Mouse (Mus musculus) heart, adult 2 months (tissue): ENCODE measurements around the gene Apod. TPM values are rescaled to one million over a fixed set of nuclear protein-coding genes. Genes with fewer than 3 reads are reported as not detected.

Source experiments
- DNase-seq, 2 experiments: peaks; one replicate each; pipeline ENCODE4 v3.0.0; 2021
- H3K27ac ChIP-seq: fragments of 200-600 bp; 2 replicates; pipeline ENCODE4 v1.8.1; 2022
- H3K27me3 ChIP-seq: fragments of 200-500 bp; 2 replicates; pipeline ENCODE4 v1.6.1; 2012; ENCODE audit warnings: mild to moderate bottlenecking, low read length, inconsistent platforms, mixed read lengths; ENCODE audit not compliant: control insufficient read depth, insufficient read depth
- H3K36me3 ChIP-seq: fragments of 200-500 bp; 2 replicates; pipeline ENCODE4 v1.6.1; 2012; ENCODE audit warnings: low read length, inconsistent platforms; ENCODE audit not compliant: control insufficient read depth, insufficient read depth
- H3K4me1 ChIP-seq: fragments of 200-500 bp; 2 replicates; pipeline ENCODE4 v1.6.1; 2011; ENCODE audit warnings: low read length; ENCODE audit not compliant: control insufficient read depth, insufficient read depth
- H3K4me3 ChIP-seq: fragments of 200-600 bp; 2 replicates; pipeline ENCODE4 v1.8.1; 2022
- H3K79me2 ChIP-seq: fragments of 200-500 bp; replicated peaks from 2 replicates; pipeline ENCODE4 v1.6.1; 2012; ENCODE audit warnings: mild to moderate bottlenecking, inconsistent platforms, low read length, moderate library complexity, mixed read lengths; ENCODE audit not compliant: control insufficient read depth, insufficient read depth
- H3K9ac ChIP-seq: fragments of 200-500 bp; 2 replicates; pipeline ENCODE4 v1.6.1; 2012; ENCODE audit warnings: low read depth, mild to moderate bottlenecking, control low read depth, inconsistent platforms, low read length, mixed read lengths
- CTCF ChIP-seq: fragments of 200-600 bp; IDR thresholded peaks from 2 replicates; pipeline ENCODE4 v1.8.1; 2022; ENCODE audit warnings: antibody characterized with exemption, mild to moderate bottlenecking, moderate library complexity
- EP300 ChIP-seq: fragments of 200-500 bp; IDR thresholded peaks from 2 replicates; pipeline ENCODE4 v1.6.1; 2011; ENCODE audit warnings: low read depth, low read length, control low read depth; ENCODE audit not compliant: insufficient read depth
- POLR2A ChIP-seq: fragments of 200-500 bp; IDR thresholded peaks from 2 replicates; pipeline ENCODE4 v1.6.1; 2011; ENCODE audit warnings: mild to moderate bottlenecking, low read depth, low read length, control low read depth; ENCODE audit not compliant: insufficient read depth
- WGBS: fragments of 180-500 bp; shearing (Covaris S2); methylation state at CpG from one replicate; pipeline ENCODE4 v1.1.7; 2018; 5-methylcytosine and 5-hydroxymethylcytosine counted together
- intact Hi-C: fragments of 180-260 bp; cut with DNase I; formaldehyde crosslinking; loops from one replicate; pipeline ENCODE4 v1.15.1; 2025
- polyA plus RNA-seq: library from polyadenylated mRNA; depleted of rRNA; stranded (reverse); fragments of >200 nt; gene quantifications from 2 replicates; pipeline ENCODE4 v1.2.3, GENCODE M21; 2012
- total RNA-seq, 2 experiments: library from RNA; stranded (reverse); gene quantifications; 2 replicates each; pipeline ENCODE4 v1.2.3; 2021

The Apod gene
- total and polyA plus RNA-seq, 3 experiments = 4.7 to 7.5 (median 5.3) TPM

DNA sequence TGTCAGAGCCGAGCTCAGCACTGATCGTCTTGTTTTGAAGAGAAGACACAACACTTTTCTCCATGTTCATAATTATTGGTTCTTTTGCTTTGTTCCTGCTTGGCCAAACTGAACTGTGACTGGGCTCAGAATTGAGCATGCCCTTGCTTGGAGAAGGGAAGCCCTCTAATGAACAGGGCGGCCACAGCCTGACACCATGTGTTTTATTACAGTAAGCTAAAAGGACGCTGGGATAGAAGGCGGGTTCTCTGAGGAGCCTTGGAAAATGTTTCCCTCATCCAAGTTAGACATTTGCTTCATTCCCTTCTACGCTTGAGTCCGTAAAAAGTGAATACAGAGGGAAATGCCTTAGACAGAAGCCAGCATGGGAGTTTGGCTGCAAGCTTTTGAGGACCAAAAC, 37.6 kb downstream of the Apod start:
- no peak for DNase-seq
- no peak overlapping the region; the same call in 1 of the 2 replicates for H3K4me3 ChIP-seq
- peaks cover 14% of the 10 kb centered on the region for H3K36me3 ChIP-seq
- WGBS = 38% methylated on average over 7 of the region's 7 CpGs
- no peak overlapping the region for H3K9ac ChIP-seq
- H3K79me2 ChIP-seq = peaks cover 4% of the 10 kb centered on the region; the same call in 1 of the 2 replicates
- H3K27me3 ChIP-seq = no peaks in the 10 kb centered on the region
- intact Hi-C loops = loop anchor here (1.0 to 10.0 kb wide), 2 partner anchors 13 to 722 kb away; partner anchors contain the start of gene Tmem44
- H3K4me1 ChIP-seq = peaks cover 22% of the 10 kb centered on the region
- H3K27ac ChIP-seq = peak overlapping the region; percentile 95
- TF ChIP-seq POLR2A (no peak), CTCF (no peak), EP300 (no peak)

DNA sequence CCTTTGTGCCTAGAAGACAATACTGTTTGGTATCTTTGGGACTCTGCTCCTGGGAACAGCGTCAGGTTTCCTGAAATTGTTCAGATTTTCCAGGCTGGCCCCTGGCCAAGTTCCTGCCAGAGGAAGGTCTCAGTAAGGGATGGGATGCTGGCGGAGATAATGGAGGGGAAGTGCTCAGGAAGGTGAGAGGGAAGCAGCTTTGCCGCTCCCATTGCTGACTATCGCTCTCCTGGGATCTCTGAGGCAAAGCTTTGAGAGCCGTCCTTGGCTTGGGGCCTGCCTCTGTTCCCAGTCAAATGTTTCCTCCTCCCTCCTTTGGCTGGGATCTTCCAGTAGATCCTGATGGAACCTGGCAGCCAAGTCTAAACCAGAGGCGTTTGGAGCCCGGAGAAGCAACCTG, 38.1 kb downstream of the Apod start:
- WGBS = 19% methylated on average over 7 of the region's 7 CpGs
- intact Hi-C loops = loop anchor here (1.0 to 10.0 kb wide), 2 partner anchors 14 to 722 kb away; partner anchors contain the start of gene Tmem44
- peak; percentile 85 to 90 for DNase-seq

DNA sequence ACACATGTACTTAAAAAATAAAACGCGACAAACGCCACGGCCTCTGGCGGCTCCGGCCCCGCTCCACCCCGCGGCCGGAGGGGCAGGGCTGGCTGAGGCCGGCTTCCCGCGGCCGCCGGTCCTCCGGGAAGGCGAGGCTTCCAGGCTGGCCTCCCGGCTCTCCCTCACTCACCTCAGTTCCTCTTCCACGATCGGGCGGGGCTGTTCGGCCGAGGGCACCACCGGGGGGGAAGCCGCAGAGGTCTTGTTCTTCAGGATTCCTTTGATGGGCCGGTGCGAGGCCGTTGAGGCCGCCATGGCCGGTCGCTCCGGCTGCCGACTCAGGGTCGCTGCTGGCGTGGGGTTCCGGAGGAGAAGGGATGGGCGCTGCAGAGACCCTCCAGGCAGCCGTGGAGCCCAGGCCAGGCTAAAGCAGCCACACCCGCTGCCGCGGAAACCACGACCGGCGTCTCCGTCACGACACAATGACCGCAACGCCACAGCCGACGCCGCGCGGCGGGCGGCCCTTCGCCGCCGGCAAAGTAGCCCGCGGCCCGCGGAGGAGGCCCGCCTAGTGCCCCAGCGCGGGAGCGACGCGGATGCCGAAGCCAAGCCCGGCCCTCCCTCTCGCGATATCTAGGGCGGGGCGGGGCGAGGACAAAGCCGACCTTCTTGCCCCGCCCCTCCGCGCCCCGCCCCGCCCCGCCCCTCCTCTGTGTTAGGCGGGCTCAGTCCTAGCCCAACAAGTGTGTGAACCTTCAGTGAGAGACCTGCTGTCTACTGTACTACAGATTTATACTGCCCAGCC, 39.7 kb downstream of the Apod start, which contains the start of gene Ppp1r2:
Ppp1r2 (minus strand) TSS at position 604 of the 787 bp plus-strand sequence.
- H3K9ac ChIP-seq = peak within 1 kb of the TSS; percentile 99
- H3K4me1 ChIP-seq = peaks cover 20% of the 10 kb centered on the region
- peak; percentile 91 for TF ChIP-seq POLR2A
- TF ChIP-seq CTCF = peak; percentile 56
- TF ChIP-seq EP300 = 0 out of 2 replicates have a peak, but pooled peaks have one; percentile 10
- peaks cover 16% of the 10 kb centered on the region for H3K36me3 ChIP-seq
- peaks cover 7% of the 10 kb centered on the region; the same call in 1 of the 2 replicates for H3K79me2 ChIP-seq
- H3K4me3 ChIP-seq = peak within 1 kb of the TSS; percentile 69
- WGBS = under 1% methylated on average over 60 of the region's 83 CpGs
- H3K27ac ChIP-seq = peak within 1 kb of the TSS; percentile 95
- peak; percentile 95 to 98 for DNase-seq
- H3K27me3 ChIP-seq = no peaks in the 10 kb centered on the region
- intact Hi-C loops = loop anchor here (2.0 to 10.0 kb wide), 3 partner anchors 74 to 720 kb away; partner anchors contain the start of genes Acap2, Dlg1 and Tmem44

More for the DNA sequence above, 38.1 kb downstream of the Apod start:
- peaks cover 12% of the 10 kb centered on the region for H3K36me3 ChIP-seq
- TF ChIP-seq CTCF (no peak), POLR2A (peak; percentile 20; the same call in 1 of the 2 replicates), EP300 (peak; percentile 99)
- no peak overlapping the region; the same call in 1 of the 2 replicates for H3K4me3 ChIP-seq
- peaks cover 4% of the 10 kb centered on the region; the same call in 1 of the 2 replicates for H3K79me2 ChIP-seq
- H3K9ac ChIP-seq = no peak overlapping the region
- peaks cover 18% of the 10 kb centered on the region for H3K4me1 ChIP-seq
- H3K27ac ChIP-seq = peak overlapping the region; percentile 95
- H3K27me3 ChIP-seq = no peaks in the 10 kb centered on the region

DNA sequence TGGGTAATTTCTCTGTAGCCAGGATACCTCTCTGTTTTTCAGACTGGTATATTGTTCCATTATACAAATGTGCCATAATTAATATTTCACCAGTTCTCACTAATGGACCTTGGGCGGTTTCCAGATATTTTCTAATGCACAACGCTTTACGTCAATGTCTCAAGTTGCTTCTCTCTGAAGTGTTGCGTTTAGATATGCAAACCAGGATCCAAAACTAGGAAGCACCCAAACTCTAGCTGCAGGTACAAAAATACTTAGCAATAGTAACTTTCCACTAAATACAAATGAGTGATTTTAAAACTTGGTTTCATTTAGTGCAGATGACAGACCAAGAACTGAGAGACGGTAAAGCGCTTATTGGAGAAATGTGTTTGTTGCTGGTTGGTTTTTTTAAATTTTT, 40.5 kb downstream of the Apod start:
- Histone ChIP-seq H3K79me2 (peaks cover 8% of the 10 kb centered on the region; the same call in 1 of the 2 replicates), H3K4me1 (peaks cover 20% of the 10 kb centered on the region), H3K4me3 (peak overlapping the region; percentile 69), H3K27ac (peak overlapping the region; percentile 95), H3K27me3 (no peaks in the 10 kb centered on the region), H3K9ac (peak overlapping the region; percentile 99; the same call in 1 of the 2 replicates), H3K36me3 (peaks cover 21% of the 10 kb centered on the region)
- DNase-seq = no peak
- TF ChIP-seq EP300 (no peak), POLR2A (no peak), CTCF (no peak)
- 2% methylated on average over 6 of the region's 6 CpGs for WGBS
- intact Hi-C loops = loop anchor here (2.0 to 10.0 kb wide), 3 partner anchors 73 to 719 kb away; partner anchors contain the start of genes Acap2, Dlg1 and Tmem44

DNA sequence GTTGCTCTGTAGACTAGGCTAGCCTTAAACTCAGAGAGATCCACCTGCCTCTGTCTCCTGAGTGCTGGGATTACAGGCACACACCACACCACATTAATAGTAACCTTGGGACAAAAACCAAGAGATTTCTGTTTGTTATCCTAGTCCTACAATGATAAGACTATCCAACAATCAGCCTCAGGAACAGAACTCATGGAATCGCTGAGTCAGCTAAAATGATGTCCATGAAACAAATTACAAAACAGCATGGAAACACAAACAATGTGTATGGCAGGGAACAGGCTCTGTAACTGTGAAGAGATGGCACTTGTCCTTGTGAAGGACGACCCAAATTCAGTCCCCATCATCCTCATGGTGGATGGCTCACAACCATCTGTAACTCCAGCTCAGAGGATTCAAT, 47.9 kb downstream of the Apod start:
- intact Hi-C loops = no loop called here
- no peak for DNase-seq
- no peaks in the 10 kb centered on the region for H3K27me3 ChIP-seq
- WGBS = 62% methylated on average over 2 of the region's 2 CpGs
- no peak overlapping the region for H3K9ac ChIP-seq
- TF ChIP-seq EP300 (no peak), POLR2A (no peak)
- H3K79me2 ChIP-seq = peaks cover 6% of the 10 kb centered on the region
- H3K4me1 ChIP-seq = peaks cover 9% of the 10 kb centered on the region
- H3K27ac ChIP-seq = no peak overlapping the region
- H3K36me3 ChIP-seq = peaks cover 45% of the 10 kb centered on the region
- H3K4me3 ChIP-seq = no peak overlapping the region

DNA sequence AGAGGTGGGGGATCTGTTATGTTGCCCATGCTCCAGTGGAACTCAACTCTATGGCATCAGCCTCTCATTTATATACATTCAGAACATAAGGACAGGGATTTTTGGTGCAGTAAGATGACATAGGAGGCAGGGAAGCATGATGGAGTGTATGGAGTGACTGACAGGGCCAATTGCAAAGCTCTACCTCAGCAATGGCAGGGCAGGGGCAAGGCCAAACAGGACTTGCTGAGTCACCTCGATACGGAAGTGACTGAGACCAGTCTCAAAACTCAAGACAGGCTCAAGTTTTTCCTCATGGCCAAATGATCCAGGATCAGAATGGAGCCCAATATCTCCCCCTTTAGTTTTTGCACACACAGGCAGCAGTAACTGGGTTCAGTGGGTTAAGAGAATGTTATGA, 58.5 kb downstream of the Apod start:
- intact Hi-C loops = no loop called here
- peaks cover 22% of the 10 kb centered on the region for H3K36me3 ChIP-seq
- no peak for TF ChIP-seq CTCF
- TF ChIP-seq POLR2A = no peak
- no peak for TF ChIP-seq EP300
- H3K4me3 ChIP-seq = no peak overlapping the region
- no peaks in the 10 kb centered on the region; the same call in 1 of the 2 replicates for H3K79me2 ChIP-seq
- no peak overlapping the region for H3K27ac ChIP-seq
- no peaks in the 10 kb centered on the region for H3K27me3 ChIP-seq
- no peak for DNase-seq
- no peak overlapping the region for H3K9ac ChIP-seq
- no peaks in the 10 kb centered on the region; the same call in 1 of the 2 replicates for H3K4me1 ChIP-seq
- 82% methylated on average over 2 of the region's 2 CpGs for WGBS
